In the genomic region with DNA sequence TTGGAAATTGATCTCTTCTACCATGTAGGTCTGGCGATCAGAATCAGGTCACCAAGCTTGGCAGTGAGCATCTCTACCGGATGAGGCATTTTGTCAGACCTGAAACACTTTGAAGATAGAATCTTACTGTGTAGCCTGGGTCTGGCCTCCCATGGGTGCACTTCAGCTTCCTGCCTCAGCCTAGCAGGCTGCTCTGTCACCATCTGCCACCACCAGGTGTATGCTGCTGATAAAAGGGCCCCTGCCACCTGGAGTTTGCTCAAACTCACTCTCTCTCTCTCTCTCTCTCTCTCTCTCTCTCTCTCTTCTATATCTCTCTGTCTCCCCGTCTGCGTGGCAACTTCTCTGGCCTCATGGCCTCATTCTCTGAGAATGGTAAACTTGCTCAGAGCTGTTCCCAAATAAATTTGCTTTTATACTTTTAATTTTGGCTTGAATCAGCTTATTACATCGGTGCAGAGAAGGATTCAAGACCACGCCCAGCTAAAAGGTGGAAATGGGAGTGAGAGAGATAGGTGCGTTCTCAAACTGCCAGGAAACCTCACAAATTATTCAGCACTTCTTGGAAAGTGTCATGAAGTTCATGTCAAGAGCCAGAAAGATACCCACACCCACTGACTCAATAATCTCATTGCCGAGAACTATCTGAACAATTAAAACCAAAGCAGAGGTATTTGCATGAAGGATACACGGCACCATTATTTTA, we compare ENCODE assay signal across 8 mouse cellular contexts. TPM values are rescaled to one million over a fixed set of nuclear protein-coding genes. Genes with fewer than 3 reads are reported as not detected.
DNase-seq lines count a peak whose midpoint lies in the region; ATAC-seq and TF ChIP-seq lines count a peak whose summit lies in the region.

No protein-coding gene starts in this region.

- WGBS in hindbrain, embryonic 11.5 days: 93% methylated on average over 9 of the region's 9 CpGs
- 96% methylated on average over 9 of the region's 9 CpGs for WGBS in hindbrain, postnatal 0 days
- WGBS in hindbrain, embryonic 12.5 days: 90% methylated on average over 9 of the region's 9 CpGs
- 92% methylated on average over 9 of the region's 9 CpGs for WGBS in neural tube, embryonic 13.5 days

- H3K27me3 ChIP-seq in hindbrain, embryonic 11.5 days (ENCODE audit: control insufficient read depth, insufficient read depth, low read length): no peaks in the 10 kb centered on the region
- no peaks in the 10 kb centered on the region for H3K27me3 ChIP-seq in hindbrain, postnatal 0 days (ENCODE audit: insufficient read depth, low read length)
- H3K27me3 ChIP-seq in hindbrain, embryonic 12.5 days: no peaks in the 10 kb centered on the region
- no peaks in the 10 kb centered on the region for H3K27me3 ChIP-seq in neural tube, embryonic 13.5 days

- H3K4me2 ChIP-seq in hindbrain, embryonic 11.5 days (replicated peaks; ENCODE audit: low read depth, low read length): peak overlapping the region; percentile 40; the same call in 1 of the 2 replicates
- H3K4me2 ChIP-seq in hindbrain, postnatal 0 days (ENCODE audit: low read depth, low read length): no peak overlapping the region
- H3K4me2 ChIP-seq in hindbrain, embryonic 12.5 days (replicated peaks): peak overlapping the region; percentile 49
- peak overlapping the region; percentile 50 for H3K4me2 ChIP-seq in neural tube, embryonic 13.5 days

- peak overlapping the region; percentile 89 for H3K27ac ChIP-seq in hindbrain, embryonic 11.5 days (ENCODE audit: low read depth, low read length)
- no peak overlapping the region for H3K27ac ChIP-seq in hindbrain, postnatal 0 days
- peak overlapping the region; percentile 86 for H3K27ac ChIP-seq in hindbrain, embryonic 12.5 days
- peak overlapping the region; percentile 90 for H3K27ac ChIP-seq in neural tube, embryonic 13.5 days (replicated peaks)

- H3K4me1 ChIP-seq in hindbrain, embryonic 11.5 days (replicated peaks; ENCODE audit: control insufficient read depth, insufficient read depth, low read length): peaks cover 6% of the 10 kb centered on the region
- H3K4me1 ChIP-seq in hindbrain, postnatal 0 days (ENCODE audit: insufficient read depth, low read length): peaks cover 12% of the 10 kb centered on the region; the same call in 1 of the 2 replicates
- H3K4me1 ChIP-seq in hindbrain, embryonic 12.5 days: peaks cover 25% of the 10 kb centered on the region
- H3K4me1 ChIP-seq in neural tube, embryonic 13.5 days (replicated peaks): peaks cover 32% of the 10 kb centered on the region

- no peak overlapping the region for H3K4me3 ChIP-seq in hindbrain, embryonic 11.5 days (ENCODE audit: low read depth, low read length)
- H3K4me3 ChIP-seq in hindbrain, postnatal 0 days (ENCODE audit: low read length): no peak overlapping the region
- H3K4me3 ChIP-seq in hindbrain, embryonic 12.5 days: no peak overlapping the region
- H3K4me3 ChIP-seq in neural tube, embryonic 13.5 days: no peak overlapping the region

- DNase-seq in hindbrain, embryonic 11.5 days (ENCODE audit: low spot score): no peak
- DNase-seq in hindbrain, postnatal 0 days (ENCODE audit: low spot score): no peak
- peak; percentile 21 for DNase-seq in MEL-GATA-1-ER (ENCODE audit: extremely low read depth, low read depth)
- no peak for DNase-seq in spleen, adult 18-20 months
- no peak for DNase-seq in frontal cortex, postnatal 25 days (ENCODE audit: low spot score in 2 of 2)

- no peaks in the 10 kb centered on the region for H3K36me3 ChIP-seq in hindbrain, embryonic 11.5 days (ENCODE audit: control insufficient read depth, insufficient read depth, low read length)
- H3K36me3 ChIP-seq in hindbrain, postnatal 0 days (ENCODE audit: insufficient read depth, low read length): no peaks in the 10 kb centered on the region
- no peaks in the 10 kb centered on the region for H3K36me3 ChIP-seq in hindbrain, embryonic 12.5 days
- H3K36me3 ChIP-seq in neural tube, embryonic 13.5 days: no peaks in the 10 kb centered on the region

- no peaks in the 10 kb centered on the region for H3K9me3 ChIP-seq in hindbrain, embryonic 11.5 days (ENCODE audit: control insufficient read depth, low read length)
- H3K9me3 ChIP-seq in hindbrain, postnatal 0 days (ENCODE audit: low read length): no peaks in the 10 kb centered on the region
- H3K9me3 ChIP-seq in hindbrain, embryonic 12.5 days (replicated peaks): no peaks in the 10 kb centered on the region
- no peaks in the 10 kb centered on the region for H3K9me3 ChIP-seq in neural tube, embryonic 13.5 days

- peak overlapping the region; percentile 59; the same call in 1 of the 2 replicates for H3K9ac ChIP-seq in hindbrain, embryonic 11.5 days (ENCODE audit: low read depth, low read length)
- no peak overlapping the region for H3K9ac ChIP-seq in hindbrain, postnatal 0 days (replicated peaks; ENCODE audit: low read length)
- no peak overlapping the region for H3K9ac ChIP-seq in hindbrain, embryonic 12.5 days
- H3K9ac ChIP-seq in neural tube, embryonic 13.5 days: no peak overlapping the region

- TF ChIP-seq CTCF in hindbrain, postnatal 0 days (IDR thresholded peaks at IDR 0.05; ENCODE audit: low read depth): no peak

- no peak for ATAC-seq in hindbrain, embryonic 11.5 days (ENCODE audit: low FRiP score)
- no peak for ATAC-seq in hindbrain, postnatal 0 days
- ATAC-seq in hindbrain, embryonic 12.5 days (ENCODE audit: low FRiP score): no peak
- ATAC-seq in neural tube, embryonic 13.5 days (ENCODE audit: low read depth): no peak
- no peak for ATAC-seq in inflammation-experienced regulatory T-cells, adult 6 months

RNA-seq across cellular contexts. Expression of gene Arl4d, which starts 32.0 kb away (rescaled TPM):
- polyA plus RNA-seq in hindbrain, embryonic 11.5 days (2014; fragmentation: Nextera tagmentation; extraction: Ambion mirVana): 14.1 and 14.2 TPM in 2 replicates
- total RNA-seq in hindbrain, postnatal 0 days (2014; rRNA removed): 5.7 and 6.5 TPM in 2 replicates
- 6.2 TPM in 2 replicates for polyA plus RNA-seq in hindbrain, postnatal 0 days (2015; fragmentation: Nextera tagmentation; extraction: Ambion mirVana)
- polyA plus RNA-seq in hindbrain, embryonic 12.5 days (2016; fragmentation: Nextera tagmentation; extraction: Ambion mirVana): 11.6 and 12.1 TPM in 2 replicates
- 18.1 and 19.8 TPM in 2 replicates for polyA plus RNA-seq in neural tube, embryonic 13.5 days (2015; fragmentation: Nextera tagmentation; extraction: Ambion mirVana)
- 1 to 10 TPM in 1 of 3 experiments, under 1 TPM in 1, not detected in 1; 0.40 to 1.6 TPM for polyA plus RNA-seq in inflammation-experienced regulatory T-cells, adult 6 months (2017; shearing (Covaris generic))

RNA-seq across cellular contexts. Expression of gene Dhx8, which starts 35.4 kb away (rescaled TPM):
- 37.0 and 39.9 TPM in 2 replicates for polyA plus RNA-seq in hindbrain, embryonic 11.5 days (2014; fragmentation: Nextera tagmentation; extraction: Ambion mirVana)
- total RNA-seq in hindbrain, postnatal 0 days (2014; rRNA removed): 19.0 and 24.1 TPM in 2 replicates
- polyA plus RNA-seq in hindbrain, postnatal 0 days (2015; fragmentation: Nextera tagmentation; extraction: Ambion mirVana): 25.6 and 30.6 TPM in 2 replicates
- 41.8 and 50.0 TPM in 2 replicates for polyA plus RNA-seq in hindbrain, embryonic 12.5 days (2016; fragmentation: Nextera tagmentation; extraction: Ambion mirVana)
- 28.5 and 35.7 TPM in 2 replicates for polyA plus RNA-seq in neural tube, embryonic 13.5 days (2015; fragmentation: Nextera tagmentation; extraction: Ambion mirVana)
- 10 to 100 TPM; 29.2 to 33.5 (median 29.4) TPM for polyA plus RNA-seq in inflammation-experienced regulatory T-cells, adult 6 months (2017; shearing (Covaris generic))
